Mouse (Mus musculus): ENCODE measurements around the gene Ubxn7.

The Ubxn7 gene

DNA sequence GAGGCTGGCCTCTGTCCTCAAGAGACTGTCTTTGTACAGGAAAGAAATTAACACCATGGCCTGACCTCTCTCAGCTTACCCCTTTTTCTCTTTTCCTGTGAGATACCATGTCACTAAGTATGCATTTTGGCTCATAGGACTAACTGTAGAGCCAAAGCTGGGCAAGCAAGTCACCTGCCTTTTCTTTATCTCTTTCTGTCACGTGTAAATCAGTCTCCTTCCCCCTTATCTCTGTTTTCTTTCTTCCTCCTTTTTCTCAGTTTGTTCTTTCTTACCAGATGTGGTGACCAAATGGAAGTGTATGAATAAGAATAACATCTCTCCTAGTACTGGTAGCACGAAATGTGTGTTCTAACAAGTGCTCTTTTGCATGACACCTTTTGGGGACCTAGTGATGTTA, 52.8 kb downstream of the Ubxn7 start:
- DNase-seq, result no peak

GRCm38 (mm10) chr16:32386826-32387225, 54.8 kb downstream of the Ubxn7 start:
- no peak for DNase-seq

- no peak for DNase-seq
These were observed 57.0 kb downstream of the Ubxn7 start for GRCm38 (mm10) chr16:32389049-32389448.

GRCm38 (mm10) chr16:32389841-32390240, 57.8 kb downstream of the Ubxn7 start:
- DNase-seq, result no peak

DNA sequence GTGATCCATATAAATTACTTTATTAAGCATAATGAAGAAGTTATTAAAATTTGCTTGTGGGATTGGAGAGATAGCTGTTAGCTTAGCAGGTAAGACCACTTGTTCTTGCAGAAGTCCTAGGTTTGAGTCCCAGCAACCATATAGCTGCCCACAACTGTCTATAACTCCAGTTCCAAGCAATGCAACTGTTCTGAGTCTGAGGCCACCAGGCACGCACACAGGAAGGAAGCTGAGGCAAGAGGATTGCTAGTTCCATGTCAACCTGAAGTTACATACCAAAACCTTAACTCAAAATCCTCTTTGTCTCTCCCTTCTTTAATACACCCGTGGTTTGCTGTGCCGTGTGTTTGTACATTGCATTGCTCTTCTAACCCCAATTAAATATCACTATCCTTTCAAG, 58.8 kb downstream of the Ubxn7 start:
- DNase-seq, result no peak

DNA sequence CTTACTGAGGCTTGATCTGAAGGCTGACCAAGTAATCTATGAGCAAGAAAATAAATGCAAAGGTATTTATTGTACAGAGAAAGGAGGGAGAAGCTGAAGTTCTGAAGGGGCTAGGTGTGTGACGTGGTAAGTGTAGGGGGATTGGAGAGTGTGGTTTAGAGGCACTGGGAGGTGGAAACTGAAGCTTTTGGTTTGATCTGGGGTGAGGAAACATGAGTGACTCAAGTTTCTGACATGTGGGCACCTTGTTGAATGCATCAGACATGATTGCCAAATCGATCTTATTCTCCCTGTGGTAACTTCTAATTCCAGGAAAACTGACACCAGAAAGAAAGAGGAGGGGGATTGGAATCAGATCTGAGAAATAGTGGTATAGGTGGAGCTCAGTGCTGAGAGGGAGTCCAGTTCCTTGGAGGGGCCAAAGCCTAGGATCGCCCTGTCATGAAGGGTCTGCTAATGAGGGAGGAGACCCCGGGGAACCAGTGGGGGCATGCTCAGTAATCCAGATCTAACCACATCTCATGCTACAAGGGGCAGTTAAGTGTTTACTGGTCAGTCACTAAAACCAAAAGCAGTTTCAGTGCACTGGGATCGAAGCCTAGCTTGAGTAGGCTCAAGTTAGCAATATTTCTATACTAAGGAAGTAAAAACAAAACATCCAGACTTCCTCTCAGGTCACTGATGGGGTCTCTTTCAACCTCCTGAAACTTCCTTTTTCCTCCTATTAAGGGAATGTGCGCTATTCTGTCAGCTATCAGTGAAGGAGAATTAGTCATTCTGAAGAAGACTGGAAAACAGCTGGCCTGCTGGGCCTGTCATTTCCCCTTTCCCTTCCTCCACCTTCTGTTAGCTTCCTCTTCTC, 63.9 kb downstream of the Ubxn7 start:
- DNase-seq, result no peak

DNA sequence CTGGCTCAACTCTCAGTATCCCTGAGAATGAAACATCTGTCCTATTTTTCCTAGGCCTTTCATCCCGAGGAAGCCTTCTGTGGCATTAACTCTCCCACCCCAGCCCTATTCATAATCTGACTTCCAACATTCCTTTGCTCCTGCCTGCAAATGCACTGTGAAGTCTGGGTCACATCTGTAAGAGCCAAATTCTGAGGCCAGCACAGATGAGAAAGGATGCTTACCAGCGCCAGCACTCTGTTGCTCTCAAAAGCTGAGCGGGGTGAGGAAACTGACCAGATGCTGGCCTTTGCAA, 64.4 kb downstream of the Ubxn7 start:
- no peak for DNase-seq

GRCm38 (mm10) chr16:32398206-32398605, 66.1 kb downstream of the Ubxn7 start:
- no peak for DNase-seq

DNA sequence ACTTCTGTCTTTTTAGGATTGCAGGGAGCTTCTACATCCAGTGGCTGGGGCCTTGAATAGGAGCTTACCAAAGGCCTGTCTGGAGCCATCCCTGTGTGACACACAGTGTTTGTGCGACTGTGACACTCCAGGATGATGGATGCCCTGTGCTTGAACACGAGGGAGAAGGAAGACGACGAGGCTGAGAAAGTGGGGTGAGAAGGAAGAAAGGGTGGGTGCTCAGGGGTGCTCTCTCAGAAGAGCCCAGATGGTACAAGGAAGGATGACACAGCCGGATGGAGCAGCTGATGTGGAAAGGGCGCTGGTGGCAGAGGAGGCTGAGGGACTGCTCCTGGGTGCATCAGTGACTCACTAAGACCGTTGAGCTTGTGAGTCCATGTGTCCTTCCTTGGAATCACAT, 68.2 kb downstream of the Ubxn7 start, which contains the start of gene Tm4sf19:
TSS of gene Tm4sf19 (plus strand) at position 240 of the 400 bp plus-strand sequence.
- DNase-seq, result no peak

DNA sequence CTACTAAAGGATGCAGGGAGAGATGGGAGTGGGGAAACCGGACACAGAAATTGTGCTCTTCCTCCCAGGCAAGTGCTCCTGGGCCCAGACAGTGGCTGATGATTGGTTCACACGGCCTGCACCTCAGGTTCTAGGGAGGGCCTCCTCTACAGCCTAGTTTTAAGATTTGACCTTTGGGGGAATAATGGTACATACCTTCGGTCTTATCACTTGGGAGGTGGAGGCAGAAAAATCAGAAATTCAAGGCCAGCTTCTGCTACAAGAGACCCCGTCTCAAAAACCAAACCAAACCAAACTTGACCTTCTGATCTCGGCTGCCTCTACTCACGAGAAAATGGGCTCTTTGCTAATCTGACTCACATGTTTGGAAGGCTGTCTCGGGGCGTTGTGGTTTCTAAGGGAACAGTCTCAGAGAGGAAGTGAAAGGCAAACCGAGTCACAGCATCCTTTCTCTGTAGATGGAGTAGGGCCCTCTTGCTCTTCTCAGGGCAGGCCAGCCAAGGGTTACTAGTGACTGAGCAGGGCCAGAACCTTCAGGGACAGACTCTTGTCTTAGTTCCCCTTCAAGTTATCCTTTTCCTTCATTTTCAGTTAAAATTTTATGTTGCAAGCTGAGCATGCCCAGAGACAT, 69.4 kb downstream of the Ubxn7 start:
- DNase-seq, result peak in 1 of 2 experiments; percentile 20

DNA sequence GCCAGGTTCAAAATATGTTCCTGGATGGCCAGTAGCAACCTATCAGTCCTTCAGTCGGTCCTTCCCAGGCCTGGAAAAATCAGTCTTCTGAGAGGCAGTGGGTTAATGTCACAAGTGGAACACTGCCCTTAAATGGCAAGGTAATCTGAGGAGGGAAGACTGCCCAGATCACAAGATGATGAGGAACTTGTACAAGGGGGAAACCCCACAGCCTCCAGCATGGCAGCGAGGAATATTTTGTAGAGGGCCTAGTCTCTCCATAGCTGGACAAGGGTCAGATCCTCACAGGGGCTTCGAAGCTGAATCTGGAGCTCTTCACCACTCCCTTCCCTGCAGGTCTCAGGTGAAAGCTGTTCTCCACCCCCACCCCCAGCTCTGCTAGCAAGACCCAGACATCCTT, 70.8 kb downstream of the Ubxn7 start:
- no peak for DNase-seq

- DNase-seq, result no peak
These were observed 73.7 kb downstream of the Ubxn7 start for GRCm38 (mm10) chr16:32405716-32406115.

- no peak for DNase-seq
These were observed 74.6 kb downstream of the Ubxn7 start for GRCm38 (mm10) chr16:32406671-32407070.

DNA sequence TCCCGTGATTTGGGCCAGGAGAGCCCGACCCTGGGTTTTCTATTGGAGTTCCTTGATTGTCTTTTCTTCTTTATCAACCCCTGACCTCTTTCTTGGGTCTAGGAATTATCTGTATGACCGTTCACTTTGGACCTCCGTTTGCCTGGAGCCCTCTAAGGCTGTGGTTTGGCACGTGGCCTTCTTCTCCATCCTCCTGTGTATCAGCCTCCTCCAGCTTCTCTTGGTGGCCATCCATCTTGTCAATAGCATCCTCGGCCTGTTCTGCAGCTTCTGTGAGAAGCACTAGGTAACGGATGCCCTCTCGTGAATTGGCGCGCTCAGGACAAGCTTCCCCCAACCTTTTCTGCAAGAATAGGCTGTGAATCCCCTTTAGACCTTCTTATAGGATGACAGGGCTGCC, 75.7 kb downstream of the Ubxn7 start:
- DNase-seq, result no peak

DNA sequence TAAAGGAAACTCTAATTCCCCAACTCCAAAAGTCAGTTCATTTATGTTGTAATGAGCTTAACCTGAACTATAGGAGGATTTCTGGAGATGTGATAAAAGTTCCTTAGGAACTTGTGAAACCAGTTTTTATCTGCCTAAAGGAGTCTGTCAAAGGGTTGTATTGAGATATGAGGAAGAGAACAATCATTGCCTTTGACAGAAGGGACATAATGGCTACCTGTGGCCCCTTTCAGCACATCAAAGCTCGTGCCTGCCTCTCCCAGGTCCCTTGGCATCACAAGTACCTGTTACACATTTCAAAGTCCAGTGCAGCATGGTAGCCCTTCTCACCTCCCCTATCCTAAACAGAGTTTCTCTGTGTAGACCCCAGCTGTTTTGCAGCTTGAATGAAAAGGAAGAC, 85.4 kb downstream of the Ubxn7 start:
- no peak for DNase-seq

- peak; percentile 97 to 98 for DNase-seq
These were observed 87.7 kb downstream of the Ubxn7 start, which contains the start of gene Tctex1d2 for GRCm38 (mm10) chr16:32419517-32420483. Gene Tctex1d2 (plus strand): TSS chr16:32419702.

DNA sequence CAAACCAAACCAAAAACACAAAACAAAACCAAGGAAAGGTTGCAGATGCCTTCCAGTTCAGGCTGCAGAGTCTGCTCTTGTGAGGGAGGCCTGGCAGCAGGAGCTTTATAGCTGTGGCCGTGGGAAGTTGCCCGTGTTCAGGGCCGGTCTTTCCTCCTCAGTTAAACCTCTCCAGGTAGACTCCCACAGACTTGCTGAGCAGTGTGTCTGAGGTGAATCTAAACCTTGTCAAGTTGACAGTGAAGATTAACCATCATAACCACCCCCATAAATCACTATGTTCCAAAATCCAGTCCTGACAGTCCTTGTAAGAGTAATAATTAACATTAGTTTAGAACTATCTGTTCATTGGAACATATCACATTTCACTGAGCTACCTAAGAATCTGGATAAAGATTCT, 95.4 kb downstream of the Ubxn7 start:
- no peak for DNase-seq

DNA sequence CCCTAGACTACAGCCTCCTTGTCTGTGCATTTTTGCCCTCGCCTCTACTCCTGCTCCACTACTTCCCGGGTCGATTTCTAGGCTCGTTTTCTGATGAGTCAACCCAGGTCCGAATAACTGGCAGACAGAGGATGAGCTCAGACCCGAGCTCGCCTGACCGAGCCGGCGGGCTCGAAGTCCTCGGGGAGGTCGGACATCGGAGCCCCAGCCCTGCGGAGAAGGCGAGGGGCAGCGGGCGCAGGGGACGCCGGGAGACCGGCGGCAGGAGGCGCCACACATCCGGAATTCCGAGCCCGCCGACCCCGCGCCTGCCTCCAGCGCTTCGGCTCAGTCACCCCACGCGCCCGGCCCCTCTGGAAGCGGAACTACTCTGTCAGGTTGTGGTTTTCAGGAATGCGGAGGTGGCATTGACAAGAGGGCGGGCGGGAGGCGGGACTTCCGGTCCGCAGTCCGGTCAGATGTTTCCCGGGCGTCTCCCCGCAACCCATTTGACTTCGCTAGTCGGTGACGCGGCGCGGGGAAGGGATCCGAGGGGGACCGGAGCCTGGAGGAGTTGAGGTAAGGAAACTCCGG, 98.5 kb downstream of the Ubxn7 start, which contains the start of gene Pcyt1a:
TSS of gene Pcyt1a (plus strand) at position 448 of the 573 bp plus-strand sequence.
- peak; percentile 93 to 96 for DNase-seq

- DNase-seq, result no peak
These were observed 99.1 kb downstream of the Ubxn7 start for GRCm38 (mm10) chr16:32431047-32431591.

DNA sequence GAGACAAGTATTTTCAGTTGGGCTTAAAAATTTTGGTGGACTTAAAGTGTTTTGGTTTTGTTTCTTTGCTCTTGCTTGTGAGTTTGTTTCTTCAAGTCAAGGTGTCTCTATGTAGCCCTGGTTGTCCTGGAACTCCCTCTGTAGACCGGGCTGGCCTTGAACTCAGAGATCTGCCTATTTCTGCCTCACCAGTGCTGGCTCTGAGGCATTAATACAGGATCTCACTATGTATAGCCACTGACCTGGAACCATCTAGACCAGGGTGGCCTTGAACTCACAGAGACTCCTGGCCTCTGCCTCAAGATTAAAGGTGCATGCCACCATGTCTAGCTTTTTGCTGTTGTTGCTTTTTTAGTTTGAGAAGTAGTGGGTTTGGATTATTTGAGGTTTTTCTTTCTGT, 99.9 kb downstream of the Ubxn7 start:
- DNase-seq, result no peak

- DNase-seq, result no peak
These were observed 101.1 kb downstream of the Ubxn7 start for GRCm38 (mm10) chr16:32433138-32433537.

- DNase-seq, result peak; percentile 70 to 77
These were observed 102.0 kb downstream of the Ubxn7 start for GRCm38 (mm10) chr16:32434066-32434465.
